Mouse (Mus musculus) activated CD4-positive, CD25-positive, alpha-beta regulatory T cell, adult 4 months (primary cell): ENCODE measurements at regions not wholly inside any gene's neighbourhood (a gene's known extent, or its start where the extent isn't known, plus 50 kb on each side); places are given as distances from the start of the nearest gene placed in this dataset.
A peak's percentile ranks its signal among the peaks of the same experiment; 100 is the strongest.
"Not testable (repeated sequence)": the region's sequence is repeated elsewhere in the genome, so short reads cannot be mapped to it uniquely, and the experiment has no call there.

ENCODE experiments used
- ATAC-seq: one replicate; pipeline ENCODE4 v1.8.0; 2017

GRCm38 (mm10) chr5:39334241-39334640, 421.0 kb downstream of the Hs3st1 start:
- peak; percentile 49 for ATAC-seq

GRCm38 (mm10) chr5:39325399-39325798, 429.9 kb downstream of the Hs3st1 start:
- ATAC-seq, result no peak

DNA sequence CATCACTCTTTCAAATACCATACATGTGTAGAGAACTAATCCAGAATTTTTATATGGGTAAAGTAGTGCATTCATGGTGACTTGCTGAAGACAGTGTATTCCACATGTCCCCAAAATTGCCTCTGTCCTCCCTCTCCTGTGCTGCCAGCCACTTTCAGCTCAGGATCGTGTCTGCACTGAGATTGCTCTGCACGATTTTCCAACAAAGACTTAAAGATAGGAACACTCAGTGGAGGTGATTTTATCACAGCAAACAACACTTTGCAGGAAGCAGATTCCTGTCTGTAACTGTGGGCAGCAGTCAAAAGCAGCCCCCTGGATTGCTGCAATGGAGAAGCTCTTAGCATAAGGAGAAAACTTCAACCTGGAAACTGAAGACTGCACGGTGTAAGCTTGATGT, 438.8 kb downstream of the Hs3st1 start:
- no peak for ATAC-seq

- ATAC-seq, result no peak
These were observed 434.6 kb upstream of the Clnk start for GRCm38 (mm10) chr5:39311211-39311610.

DNA sequence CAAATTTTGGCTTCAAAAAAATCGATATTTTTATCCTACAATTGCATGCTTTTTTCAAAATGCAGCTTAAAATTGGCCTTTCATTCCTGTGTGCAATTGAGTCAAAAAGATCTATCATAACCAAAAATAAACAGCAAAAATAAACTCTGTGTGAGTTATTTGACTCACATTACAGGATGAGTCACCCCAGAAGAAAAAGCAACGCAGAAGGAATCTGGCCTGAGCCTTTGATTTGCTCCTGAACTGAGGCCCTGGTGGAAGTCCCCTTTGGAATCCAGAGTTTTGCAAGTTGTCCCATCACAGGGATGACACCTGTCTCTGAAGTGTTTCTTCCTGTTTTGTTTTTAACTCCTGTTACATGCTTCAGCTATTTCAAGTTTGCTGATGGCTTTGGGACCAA, 429.2 kb upstream of the Clnk start:
- ATAC-seq, result no peak

DNA sequence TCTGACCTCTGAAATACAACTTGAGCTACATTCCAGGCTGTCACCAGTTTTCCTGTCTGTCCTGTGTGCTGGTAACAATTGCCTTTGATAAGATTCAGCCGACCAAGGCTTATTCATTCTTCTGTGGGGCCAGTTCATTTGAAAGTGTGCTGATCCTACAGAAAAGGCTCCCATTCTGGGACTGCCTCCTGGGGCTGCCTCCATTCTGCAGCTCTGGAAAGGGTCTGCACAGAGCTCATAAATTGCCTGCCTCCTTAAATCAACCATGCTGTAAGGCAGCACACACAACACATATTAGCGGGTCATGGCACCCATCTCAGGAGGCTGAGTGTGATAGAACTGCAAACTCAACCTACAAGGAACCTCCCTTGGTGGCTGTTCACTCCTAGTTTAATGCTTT, 416.2 kb upstream of the Clnk start:
- no peak for ATAC-seq

DNA sequence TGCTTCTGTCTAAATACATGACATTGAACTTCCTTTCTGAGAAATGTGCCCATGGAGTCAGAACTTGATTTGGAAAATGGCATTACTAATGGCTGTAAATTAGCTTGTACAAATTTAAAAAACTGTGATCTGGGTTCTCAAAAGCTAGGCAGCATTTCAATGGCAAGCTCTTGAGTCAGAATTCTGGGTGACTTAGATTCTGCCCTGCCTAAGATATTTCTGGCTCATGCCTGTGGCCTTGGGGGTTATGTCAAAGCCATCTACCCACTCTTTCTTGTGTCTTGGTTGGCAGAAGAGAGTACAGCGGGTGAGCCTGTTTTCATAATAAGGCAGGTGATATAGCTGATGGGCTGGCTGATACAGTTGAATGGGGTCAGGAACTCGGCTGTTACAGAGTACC, 404.4 kb upstream of the Clnk start:
- ATAC-seq, result no peak

GRCm38 (mm10) chr5:39273710-39274385, 397.2 kb upstream of the Clnk start:
- no peak for ATAC-seq

- ATAC-seq, result no peak
These were observed 390.5 kb upstream of the Clnk start for GRCm38 (mm10) chr5:39267106-39267505.

GRCm38 (mm10) chr5:39260721-39261190, 384.1 kb upstream of the Clnk start:
- no peak for ATAC-seq

DNA sequence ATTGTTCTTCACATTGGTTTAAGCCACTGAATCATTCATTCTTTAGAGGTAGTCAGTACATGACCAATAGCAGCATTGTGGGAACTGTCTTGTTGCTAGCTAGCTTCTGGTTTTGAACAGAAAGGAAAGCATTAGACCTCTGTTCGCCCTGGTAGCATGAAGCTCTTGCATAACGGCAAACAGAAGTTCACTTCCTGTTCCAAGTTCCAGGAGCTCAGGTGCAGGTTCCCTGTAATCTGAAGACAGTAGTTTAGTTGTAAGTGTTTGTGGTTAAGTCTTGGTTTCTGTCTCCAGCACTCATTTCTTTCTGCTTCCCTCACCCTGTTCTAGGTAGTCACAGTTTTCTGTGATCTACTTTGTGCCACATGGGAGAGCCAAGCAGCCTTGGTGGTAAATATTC, 381.1 kb upstream of the Clnk start:
- peak; percentile 32 for ATAC-seq

DNA sequence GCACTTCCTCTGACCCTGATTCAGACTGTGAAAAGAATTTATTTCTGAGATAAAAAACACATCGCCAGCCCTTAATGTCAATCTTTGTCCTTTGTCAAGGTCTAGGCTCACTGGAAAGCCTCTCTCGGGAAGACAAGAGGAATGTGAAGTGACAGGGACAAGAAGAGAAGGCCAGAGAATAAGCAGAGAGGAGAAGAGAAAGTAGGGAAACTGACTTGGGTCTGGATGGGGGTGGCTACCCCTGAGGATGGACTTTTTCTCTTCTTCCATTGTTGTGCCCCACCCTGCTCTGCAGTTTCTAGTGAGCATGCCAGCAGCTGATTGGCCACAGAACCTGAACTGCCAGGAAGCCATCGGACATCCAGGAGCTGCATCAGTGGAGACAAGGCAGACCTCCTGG, 375.6 kb upstream of the Clnk start:
- ATAC-seq, result no peak

- no peak for ATAC-seq
These were observed 374.4 kb upstream of the Clnk start for GRCm38 (mm10) chr5:39251021-39251420.

DNA sequence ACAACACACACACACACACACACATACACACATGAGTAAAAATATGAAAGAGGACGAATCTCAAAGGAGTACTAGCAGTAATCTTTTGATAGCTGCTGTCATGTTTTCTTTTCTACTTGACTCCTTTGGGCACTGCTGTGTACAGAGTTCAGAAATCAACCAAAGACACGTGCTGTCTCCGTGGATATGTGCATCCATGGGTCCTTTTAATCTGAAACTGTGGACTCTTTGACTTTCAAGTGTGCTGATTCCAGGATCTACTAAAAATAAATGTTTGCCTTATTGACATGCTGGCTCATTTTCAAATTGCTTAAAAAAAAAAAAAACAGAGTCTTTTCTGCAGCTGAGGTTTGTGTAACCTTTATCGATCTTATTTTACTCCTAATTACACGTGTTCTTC, 343.1 kb upstream of the Clnk start:
- no peak for ATAC-seq

- no peak for ATAC-seq
These were observed 339.7 kb upstream of the Clnk start for GRCm38 (mm10) chr5:39216326-39216725.

DNA sequence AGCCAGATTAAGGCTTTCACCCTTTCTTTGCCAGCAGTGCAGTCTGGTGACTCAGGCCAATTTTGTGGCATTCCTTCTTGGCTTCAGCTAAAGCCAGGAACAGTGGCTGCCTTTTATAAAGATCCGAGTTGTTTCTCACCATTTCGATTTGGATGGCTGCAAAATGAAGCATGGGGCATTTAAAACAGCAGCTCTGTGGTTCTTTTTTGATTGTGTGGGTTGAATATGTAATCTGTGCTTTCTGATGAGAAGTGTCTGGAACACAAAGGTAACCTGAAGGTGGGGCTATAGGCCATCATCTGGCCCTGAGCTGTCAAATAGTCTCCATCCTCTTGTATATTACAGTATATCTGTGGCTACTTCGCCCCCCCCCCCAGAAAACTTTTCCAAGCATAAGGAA, 338.4 kb upstream of the Clnk start:
- no peak for ATAC-seq

GRCm38 (mm10) chr5:39212550-39212949, 335.9 kb upstream of the Clnk start:
- ATAC-seq, result no peak

- no peak for ATAC-seq
These were observed 322.2 kb upstream of the Clnk start for GRCm38 (mm10) chr5:39198856-39199255.

DNA sequence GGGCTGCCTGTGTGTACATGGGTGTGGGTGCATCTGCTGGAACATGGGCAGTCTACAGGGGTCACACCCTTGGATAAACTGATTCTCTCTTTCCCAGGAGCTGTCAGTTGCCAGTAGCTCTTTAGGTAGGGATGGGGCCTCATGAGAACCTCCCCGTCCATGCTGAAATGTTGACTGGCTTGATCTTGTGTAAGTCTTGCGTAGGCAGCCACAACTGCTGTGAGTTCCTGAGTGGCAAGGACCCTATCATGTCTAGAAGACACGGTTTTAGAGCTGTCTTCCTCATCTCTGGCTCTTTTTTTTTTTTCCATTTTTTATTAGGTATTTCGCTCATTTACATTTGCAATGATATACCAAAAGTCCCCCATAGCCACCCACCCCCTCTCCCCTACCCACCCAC, 314.5 kb upstream of the Clnk start:
- ATAC-seq, result not testable (repeated sequence)

- no peak for ATAC-seq
These were observed 305.2 kb upstream of the Clnk start for GRCm38 (mm10) chr5:39181616-39182402.

- no peak for ATAC-seq
These were observed 304.4 kb upstream of the Clnk start for GRCm38 (mm10) chr5:39181028-39181427.

GRCm38 (mm10) chr5:39177891-39178290, 301.3 kb upstream of the Clnk start:
- ATAC-seq, result no peak

GRCm38 (mm10) chr5:39176906-39177305, 300.3 kb upstream of the Clnk start:
- ATAC-seq, result no peak

DNA sequence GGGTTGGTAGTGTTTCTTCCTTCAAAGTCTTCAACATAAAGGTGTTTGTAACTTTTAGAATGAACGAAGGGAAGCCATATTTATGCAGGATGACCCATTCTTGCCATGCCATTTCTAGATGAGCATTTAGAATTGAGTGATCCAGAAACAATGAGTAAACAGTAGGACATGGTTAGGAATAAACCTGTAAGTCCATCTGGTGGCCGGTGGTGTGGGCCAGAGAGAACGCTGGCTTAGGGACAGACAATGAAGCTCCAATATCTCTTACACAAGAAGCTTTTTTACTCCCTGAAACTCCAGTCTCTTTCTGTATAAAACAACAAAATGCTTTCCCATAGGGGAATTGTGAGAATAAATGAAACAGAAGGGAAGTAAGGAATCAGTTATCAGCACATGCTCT, 296.9 kb upstream of the Clnk start:
- ATAC-seq, result no peak
